Mouse (Mus musculus): ENCODE measurements at regions not wholly inside any gene's neighbourhood (a gene's known extent, or its start where the extent isn't known, plus 50 kb on each side); places are given as distances from the start of the nearest gene placed in this dataset.
"Not testable (repeated sequence)": the region's sequence is repeated elsewhere in the genome, so short reads cannot be mapped to it uniquely, and the experiment has no call there.

DNA sequence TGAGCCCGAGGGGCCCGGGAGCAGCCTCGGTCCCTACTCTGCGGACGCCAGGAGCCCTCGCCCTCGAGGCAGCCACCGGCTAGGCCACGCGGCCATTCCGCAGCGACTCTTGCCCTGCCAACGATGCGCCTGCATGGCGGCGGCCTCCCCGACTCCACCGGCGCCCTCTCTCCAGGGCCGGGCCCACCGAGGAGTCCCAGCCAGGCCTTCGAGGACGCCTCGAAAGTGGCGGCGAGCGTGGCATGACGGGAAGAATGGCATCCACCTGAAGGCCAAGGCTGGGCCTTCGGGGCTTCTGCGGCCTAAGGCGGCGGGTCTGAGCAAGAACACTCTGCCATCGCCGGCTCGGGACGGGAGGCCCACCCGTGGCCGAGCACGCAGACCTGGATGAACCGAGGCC lies 124.6 kb upstream of the Zfp637 start:
- not testable (repeated sequence) for ATAC-seq (ENCODE audit: low read depth); H3K36me3 ChIP-seq (ENCODE audit: control insufficient read depth, insufficient read depth, low read length); H3K4me2 ChIP-seq (ENCODE audit: low read depth, low read length); H3K4me3 ChIP-seq (ENCODE audit: low read depth, low read length); H3K4me1 ChIP-seq (ENCODE audit: control insufficient read depth, insufficient read depth, low read length); DNase-seq (ENCODE audit: low spot score); H3K9ac ChIP-seq (ENCODE audit: low read depth, low read length); H3K9me3 ChIP-seq (ENCODE audit: control insufficient read depth, low read length); H3K27ac ChIP-seq (replicated peaks; ENCODE audit: low read depth, low read length); H3K27me3 ChIP-seq (replicated peaks; ENCODE audit: control insufficient read depth, insufficient read depth, low read length)
- 83% methylated on average over 6 of the region's 40 CpGs for WGBS

DNA sequence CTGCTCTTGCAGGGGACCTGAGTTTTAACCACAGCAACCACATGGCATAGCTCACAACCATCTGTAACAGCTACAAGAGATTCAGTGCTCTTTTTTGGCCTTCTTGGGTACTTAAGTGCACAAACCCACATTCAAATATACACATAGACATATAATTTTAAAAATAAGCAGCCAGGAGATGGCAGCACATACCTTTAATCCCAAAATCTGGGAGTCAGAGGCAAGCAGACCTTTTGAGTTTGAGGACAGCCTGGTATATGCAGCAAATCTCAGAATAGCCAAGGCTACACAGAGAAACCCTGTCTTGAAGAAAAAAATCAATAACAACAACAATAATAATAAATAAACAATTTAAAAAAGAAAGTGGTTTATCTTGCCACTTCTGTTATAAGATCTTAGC lies 88.6 kb upstream of the Zfp637 start:
- not testable (repeated sequence) for H3K4me1 ChIP-seq (ENCODE audit: control insufficient read depth, insufficient read depth, low read length); ATAC-seq (ENCODE audit: low read depth)

DNA sequence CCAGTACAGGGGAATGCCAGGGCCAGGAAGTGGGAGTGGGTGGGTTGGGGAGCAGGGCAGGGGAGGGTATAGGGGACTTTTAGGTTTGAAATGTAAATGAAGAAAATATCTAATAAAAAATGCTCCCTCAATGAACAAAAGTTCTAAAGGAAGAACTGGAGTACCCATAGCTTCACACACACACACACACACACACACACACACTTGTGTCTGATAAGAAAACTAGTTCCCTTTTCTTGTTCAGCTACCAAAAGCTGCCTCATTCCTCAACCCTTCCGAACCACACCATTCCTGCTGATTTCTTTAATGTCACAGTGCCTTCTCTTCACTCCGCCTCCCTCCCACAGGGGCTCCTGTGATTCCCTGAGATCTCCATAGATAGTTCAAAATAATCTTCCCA lies 85.3 kb upstream of the Zfp637 start:
- H3K4me3 ChIP-seq (ENCODE audit: low read depth, low read length); H3K27ac ChIP-seq (replicated peaks; ENCODE audit: low read depth, low read length); H3K27me3 ChIP-seq (replicated peaks; ENCODE audit: control insufficient read depth, insufficient read depth, low read length); H3K9me3 ChIP-seq (ENCODE audit: control insufficient read depth, low read length); H3K9ac ChIP-seq (ENCODE audit: low read depth, low read length); ATAC-seq (ENCODE audit: low read depth); H3K4me1 ChIP-seq (ENCODE audit: control insufficient read depth, insufficient read depth, low read length); H3K4me2 ChIP-seq (ENCODE audit: low read depth, low read length); DNase-seq (ENCODE audit: low spot score); H3K36me3 ChIP-seq (ENCODE audit: control insufficient read depth, insufficient read depth, low read length): not testable (repeated sequence)
- WGBS: 91% methylated on average over 2 of the region's 2 CpGs

More for the DNA sequence above, 88.6 kb upstream of the Zfp637 start:
- H3K4me3 ChIP-seq (ENCODE audit: low read depth, low read length); H3K9me3 ChIP-seq (ENCODE audit: control insufficient read depth, low read length); H3K27me3 ChIP-seq (replicated peaks; ENCODE audit: control insufficient read depth, insufficient read depth, low read length); H3K36me3 ChIP-seq (ENCODE audit: control insufficient read depth, insufficient read depth, low read length); DNase-seq (ENCODE audit: low spot score); H3K27ac ChIP-seq (replicated peaks; ENCODE audit: low read depth, low read length); H3K9ac ChIP-seq (ENCODE audit: low read depth, low read length); H3K4me2 ChIP-seq (ENCODE audit: low read depth, low read length): not testable (repeated sequence)

DNA sequence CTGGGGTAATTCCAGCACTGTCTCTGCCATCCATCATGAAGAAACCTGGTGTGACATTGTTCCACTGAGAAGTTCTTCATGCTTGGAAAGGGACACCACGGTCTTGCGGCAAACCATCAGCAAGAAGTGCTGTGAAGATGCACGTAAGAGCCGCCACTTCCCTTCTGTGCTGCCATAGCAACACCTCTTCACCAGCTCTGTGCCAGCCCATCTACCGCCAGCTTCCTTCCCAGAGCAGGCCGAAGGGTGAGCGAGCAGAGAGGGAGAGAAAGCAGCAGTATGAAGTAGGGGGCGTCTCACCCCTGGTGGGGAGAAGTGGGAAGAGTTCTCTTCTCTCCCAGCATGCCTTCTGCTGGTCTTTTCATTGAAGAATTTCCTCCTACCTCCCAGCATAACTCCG lies 84.8 kb upstream of the Zfp637 start:
- no peak overlapping the region for H3K4me2 ChIP-seq (ENCODE audit: low read depth, low read length)
- WGBS: 73% methylated on average over 9 of the region's 9 CpGs

DNA sequence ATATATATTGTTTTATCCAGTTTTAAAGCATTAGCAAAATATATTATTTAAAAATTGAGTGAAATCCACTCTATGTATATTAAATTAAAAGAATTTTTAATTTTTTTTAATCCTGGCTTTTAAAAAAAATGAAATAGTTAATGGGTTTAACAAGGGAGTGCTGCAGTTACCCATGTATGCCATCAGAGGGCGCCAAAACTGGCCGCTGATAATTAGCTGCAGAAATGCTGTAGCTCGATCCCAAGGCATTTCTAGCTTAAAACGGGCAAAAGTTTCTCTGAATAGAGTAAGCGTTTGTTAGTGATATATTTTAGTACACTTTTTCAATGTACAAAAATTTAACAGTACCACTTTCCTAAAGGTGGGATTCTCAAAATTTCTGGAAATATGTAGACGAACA lies 82.5 kb upstream of the Zfp637 start:
- not testable (repeated sequence) for H3K9me3 ChIP-seq (ENCODE audit: control insufficient read depth, low read length); H3K9ac ChIP-seq (ENCODE audit: low read depth, low read length); H3K4me1 ChIP-seq (ENCODE audit: control insufficient read depth, insufficient read depth, low read length); H3K4me2 ChIP-seq (ENCODE audit: low read depth, low read length); H3K27me3 ChIP-seq (replicated peaks; ENCODE audit: control insufficient read depth, insufficient read depth, low read length); ATAC-seq (ENCODE audit: low read depth); H3K27ac ChIP-seq (replicated peaks; ENCODE audit: low read depth, low read length); H3K4me3 ChIP-seq (ENCODE audit: low read depth, low read length); H3K36me3 ChIP-seq (ENCODE audit: control insufficient read depth, insufficient read depth, low read length)
- WGBS: 9% methylated on average over 6 of the region's 6 CpGs
- DNase-seq (ENCODE audit: low spot score): peak; percentile 34

More for the DNA sequence above, 84.8 kb upstream of the Zfp637 start:
- H3K9me3 ChIP-seq (ENCODE audit: control insufficient read depth, low read length): no peaks in the 10 kb centered on the region
- no peak overlapping the region for H3K27ac ChIP-seq (replicated peaks; ENCODE audit: low read depth, low read length)
- H3K4me1 ChIP-seq (ENCODE audit: control insufficient read depth, insufficient read depth, low read length): no peaks in the 10 kb centered on the region
- H3K36me3 ChIP-seq (ENCODE audit: control insufficient read depth, insufficient read depth, low read length): no peaks in the 10 kb centered on the region
- no peaks in the 10 kb centered on the region for H3K27me3 ChIP-seq (replicated peaks; ENCODE audit: control insufficient read depth, insufficient read depth, low read length)
- H3K9ac ChIP-seq (ENCODE audit: low read depth, low read length): no peak overlapping the region
- ATAC-seq (ENCODE audit: low read depth): no peak
- no peak overlapping the region for H3K4me3 ChIP-seq (ENCODE audit: low read depth, low read length)
- DNase-seq (ENCODE audit: low spot score): no peak

DNA sequence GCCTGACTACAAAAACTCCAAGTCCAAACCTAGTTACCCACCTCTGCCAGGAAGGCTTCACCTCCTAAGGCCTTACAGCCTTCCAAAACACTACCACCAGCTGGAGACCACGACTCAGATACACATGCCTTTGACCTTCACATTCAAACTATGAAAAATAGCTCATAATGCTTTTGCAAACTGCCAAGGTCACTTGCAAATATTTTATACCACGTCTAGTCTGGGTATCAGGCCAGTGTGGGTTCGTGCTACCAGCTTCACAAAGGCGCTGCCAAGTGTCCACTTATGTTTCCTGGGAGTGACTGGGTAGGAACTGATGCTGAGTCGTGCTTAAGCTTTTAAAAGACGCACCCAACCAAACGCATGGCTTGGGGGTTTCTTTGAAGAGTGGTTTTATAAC lies 69.5 kb upstream of the Zfp637 start:
- Histone ChIP-seq H3K9me3 (ENCODE audit: control insufficient read depth, low read length) (no peaks in the 10 kb centered on the region), H3K27ac (replicated peaks; ENCODE audit: low read depth, low read length) (no peak overlapping the region), H3K9ac (ENCODE audit: low read depth, low read length) (no peak overlapping the region), H3K4me2 (ENCODE audit: low read depth, low read length) (no peak overlapping the region), H3K36me3 (ENCODE audit: control insufficient read depth, insufficient read depth, low read length) (no peaks in the 10 kb centered on the region), H3K4me3 (ENCODE audit: low read depth, low read length) (no peak overlapping the region), H3K4me1 (ENCODE audit: control insufficient read depth, insufficient read depth, low read length) (no peaks in the 10 kb centered on the region), H3K27me3 (replicated peaks; ENCODE audit: control insufficient read depth, insufficient read depth, low read length) (no peaks in the 10 kb centered on the region)
- ATAC-seq (ENCODE audit: low read depth) (no peak), DNase-seq (ENCODE audit: low spot score) (no peak)
- WGBS: 78% methylated on average over 7 of the region's 7 CpGs

DNA sequence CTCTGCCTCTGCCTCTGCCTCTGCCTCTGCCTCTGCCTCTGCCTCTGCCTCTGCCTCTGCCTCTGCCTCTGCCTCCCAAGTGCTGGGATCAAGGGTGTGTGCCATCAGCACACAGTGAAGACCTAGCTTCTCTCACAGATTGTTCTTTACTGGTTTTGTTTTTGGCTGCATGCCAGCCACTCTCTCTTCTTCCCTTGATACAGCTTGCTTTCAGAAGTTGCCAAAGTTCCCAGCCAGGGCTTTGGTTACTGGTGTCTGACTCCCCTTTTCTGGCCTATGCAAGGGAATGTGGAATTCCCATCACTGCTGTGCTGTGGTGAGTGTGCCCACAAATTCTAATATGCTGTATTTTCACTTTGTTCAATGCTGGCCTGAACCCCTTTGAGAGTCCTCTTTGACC lies 68.6 kb upstream of the Zfp637 start:
- DNase-seq (ENCODE audit: low spot score) (peak; percentile 59), ATAC-seq (ENCODE audit: low read depth) (no peak)
- H3K36me3 ChIP-seq (ENCODE audit: control insufficient read depth, insufficient read depth, low read length): no peaks in the 10 kb centered on the region
- no peaks in the 10 kb centered on the region for H3K9me3 ChIP-seq (ENCODE audit: control insufficient read depth, low read length)
- H3K4me1 ChIP-seq (ENCODE audit: control insufficient read depth, insufficient read depth, low read length): no peaks in the 10 kb centered on the region
- H3K4me2 ChIP-seq (ENCODE audit: low read depth, low read length): no peak overlapping the region
- no peak overlapping the region for H3K4me3 ChIP-seq (ENCODE audit: low read depth, low read length)
- H3K27ac ChIP-seq (replicated peaks; ENCODE audit: low read depth, low read length): no peak overlapping the region
- no peaks in the 10 kb centered on the region for H3K27me3 ChIP-seq (replicated peaks; ENCODE audit: control insufficient read depth, insufficient read depth, low read length)
- H3K9ac ChIP-seq (ENCODE audit: low read depth, low read length): no peak overlapping the region

DNA sequence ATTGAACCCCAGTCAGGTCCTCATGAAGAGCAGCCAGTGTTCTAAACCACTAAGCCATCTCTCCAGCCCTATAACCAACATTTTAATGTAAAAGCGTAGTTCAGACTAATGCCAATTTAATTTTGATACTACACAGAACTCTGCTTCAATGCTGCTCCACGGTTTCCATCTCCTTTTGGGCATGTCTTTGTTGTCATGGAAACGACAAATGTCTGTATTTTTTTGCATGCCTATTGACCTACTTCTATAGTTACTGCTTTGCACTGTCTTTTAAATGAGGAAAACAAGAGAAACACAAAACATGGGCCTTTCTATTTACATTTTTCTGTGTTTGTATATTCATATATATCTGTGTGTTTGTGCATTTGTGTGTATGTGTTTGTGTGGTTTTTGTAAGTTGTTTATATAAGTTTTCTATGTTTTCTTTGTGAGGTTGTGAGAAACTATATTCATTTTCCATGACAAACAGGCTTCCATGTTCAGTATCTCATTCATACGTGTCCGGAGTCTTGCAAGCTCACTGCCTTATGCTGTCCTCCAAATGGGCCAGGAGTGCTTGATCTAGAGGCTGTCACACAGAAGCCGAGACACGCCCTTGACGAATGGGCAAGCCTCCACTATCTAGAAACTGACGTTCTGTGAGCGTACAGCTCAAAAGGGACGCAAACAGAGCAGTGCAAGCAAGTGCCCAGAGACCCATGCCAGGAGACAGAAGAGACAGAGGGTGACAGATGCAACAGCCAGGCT lies 65.5 kb upstream of the Zfp637 start:
- Histone ChIP-seq H3K27me3 (replicated peaks; ENCODE audit: control insufficient read depth, insufficient read depth, low read length) (no peaks in the 10 kb centered on the region), H3K9ac (ENCODE audit: low read depth, low read length) (no peak overlapping the region), H3K4me3 (ENCODE audit: low read depth, low read length) (no peak overlapping the region), H3K9me3 (ENCODE audit: control insufficient read depth, low read length) (no peaks in the 10 kb centered on the region), H3K4me1 (ENCODE audit: control insufficient read depth, insufficient read depth, low read length) (no peaks in the 10 kb centered on the region), H3K27ac (replicated peaks; ENCODE audit: low read depth, low read length) (no peak overlapping the region; the same call in 1 of the 2 replicates), H3K4me2 (ENCODE audit: low read depth, low read length) (no peak overlapping the region), H3K36me3 (ENCODE audit: control insufficient read depth, insufficient read depth, low read length) (no peaks in the 10 kb centered on the region)
- DNase-seq (ENCODE audit: low spot score): no peak
- no peak for ATAC-seq (ENCODE audit: low read depth)
- WGBS: 78% methylated on average over 11 of the region's 11 CpGs

DNA sequence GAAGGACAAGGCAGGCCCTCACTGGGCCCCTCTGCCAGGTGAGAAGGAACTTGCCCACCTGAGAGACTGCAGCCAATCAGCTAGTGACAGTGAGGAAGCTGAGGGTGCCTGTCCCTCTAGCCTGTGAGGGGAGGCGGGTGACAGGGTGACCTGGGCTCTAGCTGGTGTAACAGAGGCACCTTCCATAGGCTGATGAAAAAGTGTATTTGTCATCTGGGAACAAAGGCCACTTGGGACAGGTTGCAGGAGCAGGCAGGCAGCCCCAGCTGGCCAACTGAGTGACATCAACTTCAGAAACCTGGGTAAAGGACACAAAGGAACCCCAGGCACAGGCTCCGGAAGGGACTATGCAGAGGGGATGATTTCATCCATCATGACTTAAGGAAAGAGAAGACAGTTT lies 63.0 kb upstream of the Zfp637 start:
- no peak for DNase-seq (ENCODE audit: low spot score)
- no peak overlapping the region for H3K27ac ChIP-seq (replicated peaks; ENCODE audit: low read depth, low read length)
- no peaks in the 10 kb centered on the region for H3K27me3 ChIP-seq (replicated peaks; ENCODE audit: control insufficient read depth, insufficient read depth, low read length)
- H3K9me3 ChIP-seq (ENCODE audit: control insufficient read depth, low read length): no peaks in the 10 kb centered on the region
- WGBS: 96% methylated on average over 2 of the region's 2 CpGs
- H3K4me3 ChIP-seq (ENCODE audit: low read depth, low read length): no peak overlapping the region
- ATAC-seq (ENCODE audit: low read depth): no peak
- no peaks in the 10 kb centered on the region for H3K4me1 ChIP-seq (ENCODE audit: control insufficient read depth, insufficient read depth, low read length)
- no peak overlapping the region for H3K4me2 ChIP-seq (ENCODE audit: low read depth, low read length)
- no peak overlapping the region for H3K9ac ChIP-seq (ENCODE audit: low read depth, low read length)
- H3K36me3 ChIP-seq (ENCODE audit: control insufficient read depth, insufficient read depth, low read length): no peaks in the 10 kb centered on the region
